Mouse (Mus musculus): ENCODE results near the gene Ptpn3. TPM values are rescaled to one million over a fixed set of nuclear protein-coding genes. Genes with fewer than 3 reads are reported as not detected.

Ptpn3 gene
- total and polyA plus RNA-seq, 2 experiments = 12.7 to 18.4 TPM

GRCm38 (mm10) chr4:57236513-57236912 lies 65.1 kb downstream of the Ptpn3 start:
- Histone ChIP-seq H3K27ac (replicated peaks; ENCODE audit: insufficient read depth, low read depth, low read length) (no peak overlapping the region), H3K79me2 (ENCODE audit: control insufficient read depth, insufficient read depth, low read length) (no peaks in the 10 kb centered on the region), H3K36me3 (ENCODE audit: control insufficient read depth, insufficient read depth, low read length) (peaks cover 34% of the 10 kb centered on the region), H3K4me3 (ENCODE audit: insufficient read depth, low read depth, low read length) (no peak overlapping the region), H3K4me1 (ENCODE audit: control insufficient read depth, insufficient read depth, low read length) (no peaks in the 10 kb centered on the region), H3K27me3 (ENCODE audit: control insufficient read depth, insufficient read depth, low read length) (no peaks in the 10 kb centered on the region), H3K9ac (ENCODE audit: low read depth, low read length) (no peak overlapping the region)
- TF ChIP-seq POLR2A (IDR thresholded peaks at IDR 0.05; ENCODE audit: extremely low read depth, insufficient read depth, low read length) (no peak), CTCF (IDR thresholded peaks at IDR 0.05; ENCODE audit: low read depth, low read length) (no peak)
- 54% methylated on average over 5 of the region's 5 CpGs for WGBS
- no peak for DNase-seq (ENCODE audit: extremely low read depth, low read depth, low spot score)

- no peak for DNase-seq (ENCODE audit: extremely low read depth, low read depth, low spot score)
- TF ChIP-seq CTCF (IDR thresholded peaks at IDR 0.05; ENCODE audit: low read depth, low read length) (no peak), POLR2A (IDR thresholded peaks at IDR 0.05; ENCODE audit: extremely low read depth, insufficient read depth, low read length) (no peak)
- no peak overlapping the region for H3K27ac ChIP-seq (replicated peaks; ENCODE audit: insufficient read depth, low read depth, low read length)
- H3K36me3 ChIP-seq (ENCODE audit: control insufficient read depth, insufficient read depth, low read length) = peaks cover 39% of the 10 kb centered on the region
- no peak overlapping the region for H3K4me3 ChIP-seq (ENCODE audit: insufficient read depth, low read depth, low read length)
- H3K4me1 ChIP-seq (ENCODE audit: control insufficient read depth, insufficient read depth, low read length) = no peaks in the 10 kb centered on the region
- no peak overlapping the region for H3K9ac ChIP-seq (ENCODE audit: low read depth, low read length)
- H3K79me2 ChIP-seq (ENCODE audit: control insufficient read depth, insufficient read depth, low read length) = no peaks in the 10 kb centered on the region
- WGBS = 85% methylated on average over 4 of the region's 4 CpGs
- H3K27me3 ChIP-seq (ENCODE audit: control insufficient read depth, insufficient read depth, low read length) = no peaks in the 10 kb centered on the region
Measured at GRCm38 (mm10) chr4:57235741-57236140, 65.9 kb downstream of the Ptpn3 start.

- H3K4me3 ChIP-seq (ENCODE audit: insufficient read depth, low read depth, low read length) = no peak overlapping the region
- no peak for TF ChIP-seq POLR2A (IDR thresholded peaks at IDR 0.05; ENCODE audit: extremely low read depth, insufficient read depth, low read length)
- no peak for TF ChIP-seq CTCF (IDR thresholded peaks at IDR 0.05; ENCODE audit: low read depth, low read length)
- no peak overlapping the region for H3K27ac ChIP-seq (replicated peaks; ENCODE audit: insufficient read depth, low read depth, low read length)
- H3K4me1 ChIP-seq (ENCODE audit: control insufficient read depth, insufficient read depth, low read length) = no peaks in the 10 kb centered on the region
- no peak overlapping the region for H3K9ac ChIP-seq (ENCODE audit: low read depth, low read length)
- peaks cover 48% of the 10 kb centered on the region for H3K36me3 ChIP-seq (ENCODE audit: control insufficient read depth, insufficient read depth, low read length)
- DNase-seq (ENCODE audit: extremely low read depth, low read depth, low spot score) = no peak
- H3K27me3 ChIP-seq (ENCODE audit: control insufficient read depth, insufficient read depth, low read length) = no peaks in the 10 kb centered on the region
- no peaks in the 10 kb centered on the region for H3K79me2 ChIP-seq (ENCODE audit: control insufficient read depth, insufficient read depth, low read length)
- WGBS = 90% methylated on average over 7 of the region's 7 CpGs
Measured at GRCm38 (mm10) chr4:57234348-57234747, 67.3 kb downstream of the Ptpn3 start.

- Histone ChIP-seq H3K4me3 (ENCODE audit: insufficient read depth, low read depth, low read length) (no peak overlapping the region), H3K27me3 (ENCODE audit: control insufficient read depth, insufficient read depth, low read length) (no peaks in the 10 kb centered on the region), H3K36me3 (ENCODE audit: control insufficient read depth, insufficient read depth, low read length) (peaks cover 59% of the 10 kb centered on the region), H3K79me2 (ENCODE audit: control insufficient read depth, insufficient read depth, low read length) (no peaks in the 10 kb centered on the region), H3K4me1 (ENCODE audit: control insufficient read depth, insufficient read depth, low read length) (no peaks in the 10 kb centered on the region), H3K9ac (ENCODE audit: low read depth, low read length) (no peak overlapping the region), H3K27ac (replicated peaks; ENCODE audit: insufficient read depth, low read depth, low read length) (no peak overlapping the region)
- DNase-seq (ENCODE audit: extremely low read depth, low read depth, low spot score) = no peak
- 90% methylated on average over 8 of the region's 8 CpGs for WGBS
- no peak for TF ChIP-seq POLR2A (IDR thresholded peaks at IDR 0.05; ENCODE audit: extremely low read depth, insufficient read depth, low read length)
- no peak for TF ChIP-seq CTCF (IDR thresholded peaks at IDR 0.05; ENCODE audit: low read depth, low read length)
Measured at GRCm38 (mm10) chr4:57232439-57232838, 69.2 kb downstream of the Ptpn3 start.

- no peaks in the 10 kb centered on the region for H3K79me2 ChIP-seq (ENCODE audit: control insufficient read depth, insufficient read depth, low read length)
- H3K4me1 ChIP-seq (ENCODE audit: control insufficient read depth, insufficient read depth, low read length) = no peaks in the 10 kb centered on the region
- no peak overlapping the region for H3K9ac ChIP-seq (ENCODE audit: low read depth, low read length)
- DNase-seq (ENCODE audit: extremely low read depth, low read depth, low spot score) = no peak
- WGBS = 86% methylated on average over 9 of the region's 9 CpGs
- H3K27ac ChIP-seq (replicated peaks; ENCODE audit: insufficient read depth, low read depth, low read length) = no peak overlapping the region
- no peak for TF ChIP-seq CTCF (IDR thresholded peaks at IDR 0.05; ENCODE audit: low read depth, low read length)
- TF ChIP-seq POLR2A (IDR thresholded peaks at IDR 0.05; ENCODE audit: extremely low read depth, insufficient read depth, low read length) = no peak
- peaks cover 59% of the 10 kb centered on the region for H3K36me3 ChIP-seq (ENCODE audit: control insufficient read depth, insufficient read depth, low read length)
- H3K4me3 ChIP-seq (ENCODE audit: insufficient read depth, low read depth, low read length) = no peak overlapping the region
- H3K27me3 ChIP-seq (ENCODE audit: control insufficient read depth, insufficient read depth, low read length) = no peaks in the 10 kb centered on the region
Measured at GRCm38 (mm10) chr4:57231323-57231722, 70.3 kb downstream of the Ptpn3 start.

GRCm38 (mm10) chr4:57230341-57230740 lies 71.3 kb downstream of the Ptpn3 start:
- H3K79me2 ChIP-seq (ENCODE audit: control insufficient read depth, insufficient read depth, low read length) = no peaks in the 10 kb centered on the region
- TF ChIP-seq POLR2A (IDR thresholded peaks at IDR 0.05; ENCODE audit: extremely low read depth, insufficient read depth, low read length) (no peak), CTCF (IDR thresholded peaks at IDR 0.05; ENCODE audit: low read depth, low read length) (no peak)
- no peak overlapping the region for H3K4me3 ChIP-seq (ENCODE audit: insufficient read depth, low read depth, low read length)
- H3K27ac ChIP-seq (replicated peaks; ENCODE audit: insufficient read depth, low read depth, low read length) = no peak overlapping the region
- H3K4me1 ChIP-seq (ENCODE audit: control insufficient read depth, insufficient read depth, low read length) = no peaks in the 10 kb centered on the region
- no peaks in the 10 kb centered on the region for H3K27me3 ChIP-seq (ENCODE audit: control insufficient read depth, insufficient read depth, low read length)
- 89% methylated on average over 7 of the region's 7 CpGs for WGBS
- H3K36me3 ChIP-seq (ENCODE audit: control insufficient read depth, insufficient read depth, low read length) = peaks cover 62% of the 10 kb centered on the region
- no peak for DNase-seq (ENCODE audit: extremely low read depth, low read depth, low spot score)
- H3K9ac ChIP-seq (ENCODE audit: low read depth, low read length) = no peak overlapping the region
